Mouse (Mus musculus): ENCODE measurements at regions not wholly inside any gene's neighbourhood (a gene's known extent, or its start where the extent isn't known, plus 50 kb on each side); places are given as distances from the start of the nearest gene placed in this dataset.

DNA sequence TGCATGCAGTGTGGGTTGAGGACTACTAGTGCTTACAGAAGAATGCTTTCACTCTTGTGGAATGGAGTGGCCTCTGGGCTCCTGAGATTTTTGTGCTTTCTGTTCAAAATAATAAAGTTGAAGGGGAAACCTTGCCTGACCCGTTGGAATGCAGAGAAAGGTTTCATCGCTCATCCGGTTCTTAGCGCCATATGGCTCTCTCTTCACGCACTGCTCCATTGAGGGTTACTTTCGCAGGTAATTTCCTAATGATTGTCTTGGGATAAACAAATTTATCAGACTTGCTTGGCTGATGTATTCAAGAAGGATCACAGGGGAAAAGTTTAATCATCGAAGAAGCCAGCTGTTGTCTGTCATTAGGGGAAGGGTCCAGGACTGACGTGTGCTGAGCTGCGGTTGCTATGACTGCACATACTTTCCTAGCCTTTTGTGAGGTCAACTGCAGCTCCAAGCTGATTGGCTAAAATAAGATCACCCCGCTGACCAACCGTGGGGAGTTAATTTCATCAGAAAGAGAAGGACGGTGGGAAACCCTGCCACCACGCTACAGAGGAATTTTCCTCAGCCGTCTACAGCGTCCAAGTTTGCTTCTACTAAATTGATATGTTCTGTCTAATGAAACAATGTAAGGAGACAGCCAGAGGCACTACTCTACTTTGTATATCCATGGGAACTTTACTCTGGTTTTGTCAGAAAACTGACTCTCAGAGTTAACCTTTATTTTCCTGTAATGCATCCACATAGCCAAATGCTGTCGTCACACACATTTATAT lies 210.9 kb downstream of the Sox2 start:
- TF ChIP-seq CTCF (IDR thresholded peaks at IDR 0.05; ENCODE audit: low read depth) (no peak), EP300 (IDR thresholded peaks at IDR 0.05; ENCODE audit: low read depth) (no peak)

Measured in liver, embryonic 14.5 days (tissue).